Mouse (Mus musculus): ENCODE data around the gene Cdk2ap2.
A peak's percentile ranks its signal among the peaks of the same experiment; 100 is the strongest.
"Not testable (repeated sequence)": the region's sequence is repeated elsewhere in the genome, so short reads cannot be mapped to it uniquely, and the experiment has no call there.

The Cdk2ap2 gene

DNA sequence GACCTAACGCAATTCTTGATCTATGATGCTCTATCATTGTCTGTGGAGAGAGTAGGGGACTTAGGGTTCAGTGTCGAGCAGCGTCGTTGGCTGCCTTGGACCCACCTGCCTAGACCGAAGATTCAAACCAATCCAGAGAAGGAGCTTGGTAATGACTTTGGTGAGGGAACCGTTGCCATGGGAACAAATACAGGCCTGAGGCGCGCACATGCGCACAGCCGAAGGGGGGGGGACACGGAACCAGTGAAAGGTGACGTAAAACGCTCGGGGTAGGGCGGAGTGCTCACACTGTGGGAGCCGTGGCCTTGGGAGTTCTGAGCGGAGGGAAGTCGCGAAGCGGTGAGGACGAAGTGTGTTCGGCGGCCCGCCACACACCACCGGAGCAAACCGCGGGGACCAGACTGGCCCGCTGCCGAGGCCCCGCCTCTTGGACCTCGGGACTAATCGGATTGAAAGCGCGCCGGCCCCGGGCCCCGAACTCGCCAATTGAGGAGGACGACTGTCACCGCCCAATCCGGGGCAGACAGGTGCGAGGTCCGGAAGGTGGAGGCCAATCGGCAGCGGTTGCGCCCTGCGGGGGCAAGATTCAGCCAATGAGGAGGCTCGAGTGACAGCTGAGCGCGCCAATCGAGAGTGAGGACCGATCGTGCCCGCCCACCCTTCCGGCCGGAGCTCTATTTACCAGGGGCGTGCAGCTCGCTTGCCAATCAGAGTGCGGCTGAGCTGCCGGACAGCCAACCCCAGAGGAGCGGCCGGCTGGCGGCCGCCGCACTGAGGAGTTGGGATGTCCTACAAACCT, at the start of gene Cdk2ap2:
TSS of gene Cdk2ap2 (plus strand) at position 541 of the 799 bp plus-strand sequence.
- peak; percentile 99 to 100 for DNase-seq

DNA sequence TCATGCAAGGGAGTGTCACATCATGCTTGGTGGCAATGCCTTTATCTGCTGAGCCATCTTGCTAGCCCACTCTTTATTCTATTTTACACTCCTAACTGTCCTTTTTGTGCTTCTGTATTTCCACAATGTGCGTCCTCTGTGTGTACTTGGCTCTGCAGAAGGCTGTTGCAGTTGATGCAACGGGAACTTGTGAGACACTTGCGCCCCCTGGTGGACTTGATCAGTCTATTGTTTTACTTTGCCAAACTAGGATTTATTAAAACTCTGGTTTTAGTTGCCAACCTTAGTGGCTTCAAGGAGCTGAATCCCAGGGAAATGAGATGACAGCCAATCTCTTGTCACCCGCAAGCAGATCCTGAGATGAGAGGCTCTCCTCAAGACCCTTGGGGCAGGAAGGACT, 49.1 kb upstream of the Cdk2ap2 start:
- DNase-seq: peak; percentile 86 to 90

- not testable (repeated sequence) for DNase-seq
Observed at GRCm38 (mm10) chr19:4049069-4049468, 47.9 kb upstream of the Cdk2ap2 start.

GRCm38 (mm10) chr19:4051016-4051415, 46.0 kb upstream of the Cdk2ap2 start:
- DNase-seq: no peak

DNA sequence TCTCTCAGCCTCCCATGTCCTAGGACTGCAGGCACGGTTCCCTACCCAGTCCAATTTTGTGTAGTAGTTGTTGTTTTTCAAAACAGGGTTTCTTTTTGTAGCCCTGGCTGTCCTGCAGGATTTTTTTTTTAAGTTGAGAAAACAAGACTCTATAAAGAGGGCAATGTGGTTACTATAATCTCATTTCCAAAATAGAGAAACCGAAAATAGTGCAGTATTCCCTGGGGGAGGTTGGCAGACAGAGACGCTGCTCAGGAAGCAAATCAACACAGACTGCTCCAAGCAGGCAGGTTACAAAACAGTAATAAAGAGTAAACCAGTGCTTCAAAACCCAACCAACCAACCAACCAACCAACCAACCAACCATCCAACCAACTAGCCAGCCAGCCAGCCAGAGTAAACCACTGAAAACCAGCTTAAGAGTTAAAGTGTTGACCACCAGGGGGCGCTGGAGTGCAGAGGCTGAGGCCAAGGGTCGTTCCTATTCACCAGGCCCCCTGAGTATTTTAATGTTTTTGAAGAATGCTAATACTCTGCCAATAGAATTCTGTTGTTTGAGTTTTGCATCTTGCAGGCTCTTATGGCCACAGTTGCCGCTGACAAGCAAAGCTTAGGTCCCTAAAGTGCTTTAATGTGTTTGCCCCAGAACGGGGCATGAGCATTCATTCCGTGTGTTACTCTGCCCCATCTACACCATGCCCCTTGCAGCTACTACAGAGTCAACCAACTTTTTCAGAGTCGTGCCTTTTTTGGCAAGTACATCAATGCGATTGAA, 45.1 kb upstream of the Cdk2ap2 start:
- DNase-seq: peak; percentile 62 to 76

DNA sequence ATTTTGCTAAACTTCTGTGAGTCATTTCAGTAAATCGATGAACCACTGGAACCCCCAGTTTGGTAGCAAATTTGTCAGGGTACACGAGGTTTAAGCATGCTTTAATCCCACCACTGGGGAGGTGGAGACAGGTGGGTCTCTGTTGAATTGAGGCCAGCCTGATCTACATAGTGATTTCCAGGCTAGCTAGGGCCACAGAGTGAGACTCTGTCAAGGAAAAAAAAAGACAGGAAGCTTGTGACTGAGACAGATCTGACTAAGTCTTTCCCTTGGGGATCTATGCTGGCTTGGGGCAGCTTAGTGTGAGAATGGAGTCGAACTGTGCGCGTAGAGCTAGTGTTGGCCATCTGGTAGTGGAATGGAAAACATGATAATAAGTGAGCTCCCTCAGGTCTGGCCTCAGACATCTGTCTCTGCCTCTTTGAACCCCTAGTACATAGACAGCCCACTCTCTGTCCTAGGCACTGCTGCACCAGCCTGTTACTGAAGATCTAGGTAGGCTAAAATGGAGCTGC, 44.4 kb upstream of the Cdk2ap2 start:
- DNase-seq: no peak

DNA sequence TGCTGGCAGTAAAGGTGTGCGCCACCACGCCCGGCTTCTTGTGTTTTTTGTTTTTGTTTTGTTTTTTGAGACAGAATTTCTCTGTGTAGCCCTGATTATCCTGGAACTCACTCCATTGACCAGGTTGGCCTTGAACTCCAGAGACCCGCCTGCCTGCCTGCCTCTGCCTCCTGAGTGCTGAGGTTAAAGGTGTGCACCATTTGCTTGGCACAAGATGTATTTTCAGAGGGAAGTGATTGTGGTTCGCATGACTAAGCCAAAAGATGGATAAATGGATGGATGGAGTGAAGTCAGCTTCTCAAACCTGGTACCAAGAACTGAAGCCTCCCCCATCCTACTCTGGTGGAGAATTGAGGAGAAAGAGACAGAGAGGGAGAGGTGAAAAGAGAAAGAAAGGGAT, 42.4 kb upstream of the Cdk2ap2 start:
- DNase-seq: no peak

DNA sequence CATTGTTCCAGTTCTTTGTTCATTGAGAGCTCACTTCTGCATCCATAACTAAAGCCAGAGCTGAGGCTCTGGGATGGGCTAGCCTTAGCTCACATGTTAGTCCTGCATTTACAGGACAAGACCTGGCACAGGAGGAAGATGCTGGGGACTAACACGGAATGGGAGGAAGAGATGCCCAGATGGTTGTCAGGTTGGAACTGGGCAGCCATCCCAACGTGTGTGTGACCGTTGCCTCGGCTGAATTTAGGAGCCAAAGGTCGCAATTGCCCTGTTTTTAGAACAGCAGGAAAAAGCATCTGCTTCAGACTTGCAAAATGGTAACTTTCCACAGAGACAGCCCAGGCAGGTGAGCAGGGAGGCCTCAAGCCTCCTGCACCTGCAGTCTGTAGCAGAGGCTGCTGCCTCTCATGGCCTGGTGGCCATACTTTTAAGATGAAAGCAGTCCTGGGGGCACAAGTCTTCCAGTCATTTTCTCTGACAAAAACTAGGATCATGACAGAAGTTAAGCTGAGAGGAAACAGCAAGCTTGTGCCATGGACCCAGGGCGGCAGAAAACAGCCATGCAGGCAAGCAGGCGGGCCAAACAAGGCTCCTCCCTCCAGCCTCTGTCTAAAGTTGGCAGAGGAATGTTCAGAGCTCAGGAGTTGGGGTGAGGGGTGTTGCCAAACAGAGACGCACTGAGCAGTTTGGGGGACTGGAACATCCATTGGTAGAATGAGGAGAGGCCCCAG, 41.6 kb upstream of the Cdk2ap2 start:
- peak; percentile 77 to 78 for DNase-seq

- no peak for DNase-seq
Observed at GRCm38 (mm10) chr19:4055947-4056693, 40.9 kb upstream of the Cdk2ap2 start.

DNA sequence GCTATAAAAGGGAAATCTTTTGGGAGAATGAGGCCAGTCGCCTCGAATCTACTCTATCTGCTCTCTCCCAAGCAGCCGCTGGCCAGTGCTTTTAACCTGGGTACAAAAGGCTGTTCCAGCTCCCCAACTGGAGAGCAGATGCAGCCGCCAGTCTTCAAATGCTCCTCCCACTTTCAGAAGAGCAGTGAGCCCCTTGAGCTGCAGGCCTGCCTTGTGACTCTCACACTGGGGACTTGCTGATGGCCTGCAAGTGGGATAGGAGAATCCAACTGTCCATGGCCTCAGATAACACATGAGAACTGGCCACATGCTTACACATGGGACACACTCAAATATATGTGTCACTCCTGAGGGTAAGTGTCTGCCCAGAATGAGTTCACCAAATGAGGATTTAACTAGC, 40.3 kb upstream of the Cdk2ap2 start:
- no peak for DNase-seq

GRCm38 (mm10) chr19:4057389-4057788, 39.6 kb upstream of the Cdk2ap2 start:
- DNase-seq: no peak

- DNase-seq: no peak
Observed at GRCm38 (mm10) chr19:4057962-4058361, 39.0 kb upstream of the Cdk2ap2 start.

- DNase-seq: peak in 1 of 2 experiments; percentile 2
Observed at GRCm38 (mm10) chr19:4058581-4058980, 38.4 kb upstream of the Cdk2ap2 start.

DNA sequence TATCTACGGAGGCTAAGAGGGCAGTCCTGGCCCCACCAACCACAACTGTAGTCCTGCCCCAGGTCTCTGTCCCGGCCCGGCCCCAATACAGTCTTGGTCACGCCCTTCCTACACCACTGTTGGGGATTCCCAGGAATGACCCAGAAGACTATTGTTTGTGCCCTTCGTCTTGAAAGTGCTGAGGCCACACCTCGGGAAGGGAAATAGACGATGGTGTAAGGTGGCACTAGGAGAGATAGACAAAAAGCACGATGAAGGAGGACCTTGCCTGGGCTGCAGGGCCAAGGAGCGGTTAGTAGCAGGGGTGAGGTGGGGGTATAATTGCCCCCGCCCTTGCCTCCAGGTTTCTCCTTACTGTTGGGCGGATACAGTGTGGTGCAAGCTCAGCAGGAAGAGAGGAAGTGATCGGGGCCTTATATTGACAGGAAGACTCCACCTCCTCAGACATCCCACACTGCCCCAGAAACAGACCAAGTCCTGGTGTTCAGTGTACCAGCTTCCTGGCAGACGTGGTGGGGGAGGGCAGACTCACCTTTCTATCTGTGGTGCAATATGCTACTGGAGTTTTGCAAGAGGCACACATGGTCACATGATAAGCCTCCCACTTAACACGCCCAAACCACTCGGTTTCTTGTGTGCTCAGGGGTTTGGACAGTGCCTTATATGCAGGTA, 37.8 kb upstream of the Cdk2ap2 start, which contains the start of gene Gstp3:
TSS of gene Gstp3 (minus strand) at position 501 of the 672 bp plus-strand sequence.
- DNase-seq: no peak

DNA sequence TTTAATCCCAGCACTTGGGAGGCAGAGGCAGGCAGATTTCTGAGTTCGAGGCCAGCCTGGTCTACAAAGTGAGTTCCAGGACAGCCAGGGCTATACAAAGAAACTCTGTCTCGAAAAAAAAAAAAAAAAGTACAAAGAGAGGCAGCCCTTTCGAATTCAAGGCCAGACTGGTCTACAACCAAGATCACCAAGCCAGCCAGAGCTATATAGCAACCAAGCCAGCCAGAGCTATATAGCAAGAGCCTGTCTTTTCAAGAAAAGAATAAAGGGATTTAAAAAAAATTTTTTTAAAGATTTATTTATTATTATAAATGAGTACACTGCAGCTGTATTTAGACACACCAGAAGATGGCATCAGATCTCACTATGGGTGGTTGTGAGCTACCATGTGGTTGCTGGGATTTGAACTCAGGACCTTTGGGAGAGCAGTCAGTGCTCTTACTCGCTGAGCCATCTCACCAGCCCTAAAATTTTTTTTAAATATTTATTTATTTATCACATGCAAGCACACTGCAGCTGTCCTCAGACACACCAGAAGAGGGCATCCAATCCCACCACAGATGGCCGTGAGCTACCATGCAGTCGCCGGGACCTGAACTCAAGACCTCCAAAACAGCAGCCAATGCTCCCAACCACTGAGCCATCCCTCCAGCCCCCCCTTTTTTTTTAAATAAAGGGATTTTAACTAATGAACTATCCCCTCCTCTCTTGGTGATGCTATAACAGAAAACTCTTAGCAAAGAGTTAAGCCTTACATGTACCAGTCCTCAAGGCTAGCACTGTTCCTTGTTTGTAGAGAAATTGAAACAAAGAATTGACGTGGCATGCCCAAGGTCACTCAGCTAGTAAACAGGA, 36.7 kb upstream of the Cdk2ap2 start:
- peak in 1 of 2 experiments; percentile 3 for DNase-seq

DNA sequence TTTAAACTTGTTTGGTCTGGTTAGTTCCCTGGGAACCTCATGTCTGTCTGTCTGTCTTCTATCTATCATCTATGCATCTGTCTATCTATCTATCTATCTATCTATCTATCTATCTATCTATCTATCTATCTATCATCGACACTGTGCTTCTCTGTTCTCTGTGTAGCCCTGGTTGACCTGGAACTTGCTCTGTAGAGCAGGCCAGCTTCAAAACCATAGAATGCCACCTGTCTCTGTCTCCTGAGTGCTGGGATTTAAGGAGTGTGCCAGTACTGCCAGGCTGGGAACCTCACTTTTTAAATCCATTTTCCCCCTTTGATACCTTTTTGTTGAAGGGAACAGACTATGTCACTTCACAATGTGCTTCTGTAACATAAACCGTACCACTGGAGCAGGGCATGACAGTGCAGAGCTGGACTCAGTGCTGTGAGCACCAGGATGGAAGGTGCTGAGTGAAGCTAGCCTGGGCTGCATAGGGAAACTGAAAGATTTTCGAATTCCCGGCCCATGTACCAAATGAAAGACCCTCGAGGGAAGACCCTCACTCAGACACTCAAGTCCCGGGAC, 36.0 kb upstream of the Cdk2ap2 start:
- no peak for DNase-seq

DNA sequence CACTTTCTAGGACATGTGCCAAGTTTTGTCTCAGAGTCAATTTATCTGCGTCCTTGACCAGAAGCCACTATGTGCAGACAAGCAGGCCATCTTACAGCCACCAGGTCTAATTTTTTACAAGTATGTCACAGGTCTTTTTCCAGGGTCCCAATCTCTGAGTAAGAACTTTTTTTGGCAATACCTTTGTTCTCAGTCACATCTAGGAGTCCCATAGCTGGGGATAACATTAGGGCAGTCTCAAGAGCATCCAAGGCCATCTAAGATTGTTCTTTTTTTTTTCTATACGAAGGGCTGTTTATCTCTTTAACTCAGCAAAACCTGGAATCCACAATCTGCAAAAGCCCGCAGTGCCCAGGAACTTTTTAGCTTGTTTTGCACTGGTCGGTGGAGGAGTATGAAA, 33.6 kb upstream of the Cdk2ap2 start:
- not testable (repeated sequence) for DNase-seq

DNA sequence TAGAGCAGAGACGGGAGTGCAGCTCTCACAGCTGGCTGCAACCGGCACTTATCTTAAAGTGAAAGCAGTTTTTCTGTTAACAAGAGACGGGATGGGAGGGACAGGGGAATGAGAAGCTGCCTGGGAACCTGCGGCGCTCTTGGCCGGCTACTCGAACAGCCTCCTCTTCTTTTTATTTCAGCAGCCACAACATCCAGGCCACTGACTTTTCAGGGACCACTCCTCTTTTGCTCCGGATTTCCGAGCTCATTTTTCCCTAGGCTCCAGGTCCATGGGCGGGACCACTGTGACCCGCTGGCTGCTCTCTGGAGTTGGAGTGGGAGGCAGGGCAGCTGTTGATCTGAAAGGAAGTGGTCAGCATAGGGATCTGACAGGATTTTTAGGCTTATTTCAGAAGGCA, 32.5 kb upstream of the Cdk2ap2 start:
- DNase-seq: not testable (repeated sequence)

- DNase-seq: no peak
Observed at GRCm38 (mm10) chr19:4066280-4066679, 30.7 kb upstream of the Cdk2ap2 start.

DNA sequence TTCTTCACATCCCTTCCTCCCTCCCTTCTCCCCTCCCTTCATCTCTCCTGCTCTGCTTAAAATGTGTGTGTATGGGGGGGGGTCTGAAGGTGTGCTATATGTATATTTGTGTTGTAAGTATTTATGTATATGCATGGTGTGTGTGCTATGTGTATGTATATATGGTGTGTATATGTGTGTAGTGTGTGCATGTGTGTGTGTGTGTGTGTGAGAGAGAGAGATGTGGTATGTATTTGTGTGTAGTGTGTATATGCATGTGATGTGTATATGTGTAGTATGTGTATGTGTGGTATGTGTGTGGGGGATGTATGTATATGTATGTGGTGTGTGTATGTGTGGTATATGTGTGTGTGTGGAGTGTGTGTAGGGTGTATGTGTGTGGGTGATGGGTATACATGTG, 30.1 kb upstream of the Cdk2ap2 start:
- DNase-seq: no peak

Measured in cerebellum, adult 18-20 months (tissue).